Mouse (Mus musculus): ENCODE data around the gene P4htm.

The P4htm gene

DNA sequence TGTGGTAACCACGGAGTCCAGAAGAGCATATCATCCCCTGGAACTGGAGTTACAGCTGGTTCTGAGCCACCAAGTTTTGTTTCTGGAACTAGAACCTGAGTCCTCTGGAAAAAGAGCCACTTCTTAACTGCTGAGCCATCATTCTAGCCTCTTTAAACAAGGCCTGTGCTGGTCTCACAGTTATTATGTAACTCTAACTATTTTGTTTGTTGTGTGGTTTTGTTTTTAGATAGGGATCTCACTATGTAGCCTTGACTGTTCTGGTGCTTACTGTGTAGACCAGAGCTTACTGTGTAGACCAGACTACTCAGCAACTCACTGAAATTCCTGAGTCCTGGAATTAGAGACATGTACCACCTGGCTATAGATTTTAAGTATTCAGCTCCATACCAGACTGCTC lies 50.6 kb downstream of the P4htm start:
- DNase-seq (ENCODE audit: low read depth) = no peak

DNA sequence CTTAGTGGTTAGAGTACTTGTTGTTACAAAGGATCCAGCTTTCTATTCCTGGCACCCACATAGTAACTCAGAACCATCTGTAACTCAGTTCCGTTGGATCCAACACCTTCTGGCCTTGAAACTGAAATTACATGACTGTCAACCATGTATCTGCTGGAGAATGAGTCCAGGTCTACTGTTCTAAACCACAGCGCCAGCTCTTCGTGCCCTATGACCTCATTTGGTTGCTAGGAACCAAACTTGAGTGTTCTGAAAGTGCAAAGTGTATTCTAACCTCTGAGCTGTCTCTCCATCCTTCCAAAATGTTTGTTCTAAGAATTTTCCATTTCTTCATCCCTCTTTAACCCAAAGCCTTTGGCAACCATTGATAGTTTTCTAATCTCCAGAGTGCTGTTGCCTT lies 51.5 kb downstream of the P4htm start:
- DNase-seq (ENCODE audit: low read depth) = no peak

DNA sequence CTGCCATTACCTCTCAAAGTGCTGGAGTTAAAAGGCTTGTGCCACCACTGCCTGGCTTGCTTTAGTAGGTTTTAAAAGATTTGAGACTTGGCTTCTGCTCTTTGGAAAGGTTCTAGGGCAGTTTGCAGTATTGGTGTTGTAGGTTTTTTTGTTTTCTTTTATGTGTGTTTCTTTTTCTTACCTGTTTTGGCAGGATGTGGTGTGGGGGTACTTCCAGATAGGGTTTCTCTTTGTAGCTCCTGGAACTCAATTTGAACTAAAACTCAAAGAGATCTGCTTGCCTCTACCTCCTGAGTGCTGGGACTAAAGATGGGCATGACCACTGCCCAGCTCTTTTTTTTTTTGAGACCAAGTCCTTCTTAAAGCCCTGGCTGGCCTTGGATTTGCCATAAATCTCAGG lies 56.6 kb downstream of the P4htm start:
- DNase-seq (ENCODE audit: low read depth) = no peak

DNA sequence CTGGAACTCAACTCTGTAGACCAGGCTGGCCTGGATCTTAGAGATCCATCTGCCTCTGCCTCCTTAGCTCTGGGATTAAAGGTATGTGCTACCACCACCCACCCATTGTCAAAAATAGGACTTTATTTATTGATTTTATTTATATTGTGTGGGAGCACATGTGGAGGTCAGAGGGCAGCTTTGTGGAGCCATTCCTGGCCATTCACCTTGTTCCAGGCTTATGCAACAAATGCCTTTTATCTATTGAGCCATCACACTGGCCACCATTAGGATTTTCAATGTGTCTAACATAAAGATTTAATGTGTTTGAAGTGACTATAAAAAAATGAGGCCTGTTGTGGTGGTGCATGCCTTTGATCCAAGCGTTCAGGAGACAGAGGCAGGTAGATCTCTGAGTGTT lies 66.0 kb downstream of the P4htm start:
- DNase-seq (ENCODE audit: low read depth) = no peak

DNA sequence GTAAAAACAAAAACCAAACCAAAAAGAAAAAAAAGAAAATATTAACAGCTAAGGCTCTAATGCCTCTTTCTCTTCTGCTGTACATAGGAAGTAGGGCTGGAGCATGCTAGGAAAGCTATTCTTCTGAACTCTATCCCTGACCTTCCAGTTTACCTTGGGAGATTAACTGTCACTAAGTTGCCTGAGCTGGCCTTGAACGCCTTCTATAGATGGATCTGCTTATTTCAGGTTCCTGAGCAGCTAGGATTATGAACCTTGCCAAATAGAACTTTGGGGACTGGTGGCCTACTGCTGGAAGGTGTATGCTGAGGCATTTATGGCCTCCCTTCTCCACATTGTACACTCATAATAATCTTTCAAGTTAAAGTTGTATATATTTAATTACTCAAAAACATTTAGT lies 66.5 kb downstream of the P4htm start:
- DNase-seq (ENCODE audit: low read depth) = no peak
